Comparison of ENCODE assay signal across 18 mouse cellular contexts in the genomic region with DNA sequence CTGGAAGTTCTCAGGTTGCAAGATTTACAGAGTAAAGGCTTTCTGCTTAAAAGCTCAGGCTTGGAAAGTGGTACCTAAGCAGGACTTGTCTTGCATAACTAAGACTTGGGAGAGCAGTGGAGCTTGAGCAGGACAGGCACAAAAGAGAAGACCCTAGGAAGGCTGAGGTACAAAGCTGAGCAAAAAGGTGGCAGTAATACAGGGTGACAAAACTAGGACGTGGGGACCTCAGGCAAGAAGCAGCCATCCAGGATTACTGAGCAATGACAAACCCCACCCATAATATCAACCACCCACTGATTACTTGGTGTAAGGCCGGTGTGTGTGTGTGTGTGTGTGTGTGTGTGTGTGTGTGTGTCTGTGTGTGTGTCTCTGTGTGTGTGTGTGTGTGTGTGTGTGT.
"Had no signal": no experiment of that assay in that cellular context is flagged by ENCODE, and none has a peak within 500 bp of the region (broad histone marks: within the 10 kb centered on the region; RNA-seq: fewer than 3 reads in every experiment).

No protein-coding gene starts in this region.

- H3K4me3 ChIP-seq: midbrain, embryonic 10.5 days; midbrain, embryonic 12.5 days; myocyte; neural tube, embryonic 13.5 days; neural tube, embryonic 15.5 days had no signal

- H3K27me3 ChIP-seq: midbrain, embryonic 12.5 days; neural tube, embryonic 13.5 days; neural tube, embryonic 15.5 days had no signal

- H3K36me3 ChIP-seq: midbrain, embryonic 10.5 days; midbrain, embryonic 12.5 days; neural tube, embryonic 13.5 days; neural tube, embryonic 15.5 days had no signal

- H3K9me3 ChIP-seq: midbrain, embryonic 10.5 days; midbrain, embryonic 12.5 days; neural tube, embryonic 13.5 days; neural tube, embryonic 15.5 days had no signal

- H3K27ac ChIP-seq: midbrain, embryonic 10.5 days; midbrain, embryonic 12.5 days; neural tube, embryonic 13.5 days; neural tube, embryonic 15.5 days had no signal

- ATAC-seq: midbrain, embryonic 16.5 days had no signal

- H3K4me2 ChIP-seq: lung, embryonic 14.5 days; midbrain, embryonic 12.5 days; neural tube, embryonic 13.5 days; neural tube, embryonic 15.5 days had no signal

- DNase-seq: lung, adult 18-20 months; lung, embryonic 14.5 days; lung, postnatal 10 days; lung, postnatal 4 days; midbrain, embryonic 14.5 days; right cerebral cortex, adult 18-20 months; right cerebral cortex, postnatal 25 days; right cerebral cortex, postnatal 4 days; spleen, adult 18-20 months; thymus, adult 18-20 months; thymus, postnatal 14 days; thymus, postnatal 4 days had no signal

- H3K9ac ChIP-seq: lung, embryonic 14.5 days; midbrain, embryonic 12.5 days; neural tube, embryonic 13.5 days; neural tube, embryonic 15.5 days had no signal
